Mouse (Mus musculus) embryonic fibroblast, embryonic 13.5 days (primary cell): ENCODE results near the gene Strip1. TPM values are rescaled to one million over a fixed set of nuclear protein-coding genes. Genes with fewer than 3 reads are reported as not detected.
"Not testable (repeated sequence)": the region's sequence is repeated elsewhere in the genome, so short reads cannot be mapped to it uniquely, and the experiment has no call there.

Experiments
- H3K27ac ChIP-seq: 2 replicates; pipeline ENCODE4 v1.5.1; 2012; ENCODE audit warnings: low read length, control low read depth, inconsistent platforms; ENCODE audit not compliant: insufficient read depth
- H3K4me1 ChIP-seq: 2 replicates; pipeline ENCODE4 v1.6.1; 2011; ENCODE audit warnings: low read length; ENCODE audit not compliant: control insufficient read depth, insufficient read depth
- H3K4me3 ChIP-seq: 2 replicates; pipeline ENCODE4 v1.5.1; 2011; ENCODE audit warnings: mild to moderate bottlenecking, control low read depth, low read length; ENCODE audit not compliant: insufficient read depth
- CTCF ChIP-seq: IDR thresholded peaks from 2 replicates; pipeline ENCODE4 v1.5.1; 2011; ENCODE audit warnings: mild to moderate bottlenecking, control low read depth, low read length, moderate library complexity, borderline replicate concordance; ENCODE audit not compliant: insufficient read depth
- POLR2A ChIP-seq: IDR thresholded peaks from 2 replicates; pipeline ENCODE4 v1.6.1; 2011; ENCODE audit warnings: low read depth, mild to moderate bottlenecking, control low read depth, low read length, moderate library complexity
- polyA plus RNA-seq: library from polyadenylated mRNA; stranded (reverse); fragments of >200 nt; gene quantifications from 2 replicates; pipeline ENCODE4 v1.2.4, GENCODE M21; 2011; ENCODE audit warnings: low read depth; ENCODE audit not compliant: missing spikeins, insufficient read length

Gene Strip1
- polyA plus RNA-seq, 1 experiment = 41.7 TPM

DNA sequence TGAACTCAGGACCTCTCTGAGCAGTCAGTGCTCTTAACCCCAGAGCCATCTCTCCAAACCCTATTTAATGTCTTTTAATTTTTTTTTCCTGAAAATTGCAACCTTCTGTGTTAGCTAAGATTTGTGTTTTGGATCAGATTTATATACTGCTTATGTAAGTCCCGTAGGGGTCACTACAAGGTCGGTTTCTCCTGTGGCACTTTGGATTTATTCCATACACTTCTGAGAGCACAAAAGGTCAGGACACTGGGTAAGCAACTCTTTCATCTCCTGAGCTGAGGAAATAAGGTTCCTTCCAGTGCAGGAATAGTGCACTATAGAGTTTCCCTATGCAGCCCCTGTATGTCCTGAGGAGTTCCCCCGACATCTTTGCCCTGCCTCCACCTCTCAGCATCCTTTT is 24.0 kb upstream of the Strip1 start:
- no peak overlapping the region for H3K27ac ChIP-seq
- H3K4me3 ChIP-seq = no peak overlapping the region
- TF ChIP-seq CTCF (no peak), POLR2A (no peak)
- H3K4me1 ChIP-seq = no peaks in the 10 kb centered on the region

DNA sequence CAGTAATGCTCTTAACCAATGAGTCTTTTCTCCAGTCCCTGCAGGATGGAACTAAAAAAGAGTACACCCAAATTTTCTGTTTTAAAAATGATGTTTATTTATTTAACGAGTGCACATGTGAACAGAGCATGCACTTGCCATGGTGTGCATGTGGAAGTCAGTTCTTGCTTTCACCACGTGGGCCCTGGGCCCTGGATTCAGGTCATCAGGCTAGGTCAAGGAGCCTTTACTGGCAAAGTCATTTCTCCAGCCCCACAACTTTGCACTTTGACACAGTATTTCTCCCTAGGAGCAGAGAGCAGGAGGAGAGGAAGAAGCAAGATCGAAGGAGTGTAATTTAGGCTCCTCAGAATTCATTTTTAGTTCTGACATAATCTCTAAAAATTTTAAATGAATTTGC is 23.4 kb upstream of the Strip1 start:
- TF ChIP-seq CTCF = no peak
- no peak for TF ChIP-seq POLR2A
- H3K27ac ChIP-seq = no peak overlapping the region
- no peak overlapping the region for H3K4me3 ChIP-seq
- no peaks in the 10 kb centered on the region for H3K4me1 ChIP-seq

DNA sequence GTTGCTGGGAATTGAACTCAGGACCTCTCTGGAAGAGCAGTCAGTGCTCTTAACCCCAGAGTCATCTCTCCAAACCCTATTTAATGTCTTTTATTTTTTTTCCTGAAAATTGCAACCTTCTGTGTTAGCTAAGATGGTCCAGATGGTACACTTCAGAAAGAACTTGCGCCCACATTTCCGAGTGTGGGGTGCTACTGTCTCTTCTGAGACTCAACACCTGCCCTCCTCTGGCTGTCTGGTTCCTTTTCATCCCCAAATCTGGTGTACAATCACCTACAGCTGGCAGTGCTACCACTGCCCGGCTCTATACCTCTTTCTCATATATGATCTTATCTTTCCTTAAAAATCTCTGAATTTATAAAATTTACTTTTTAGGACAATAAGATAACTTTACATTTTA is 21.5 kb upstream of the Strip1 start:
- no peak for TF ChIP-seq POLR2A
- no peak for TF ChIP-seq CTCF
- Histone ChIP-seq H3K27ac (no peak overlapping the region), H3K4me3 (no peak overlapping the region)

DNA sequence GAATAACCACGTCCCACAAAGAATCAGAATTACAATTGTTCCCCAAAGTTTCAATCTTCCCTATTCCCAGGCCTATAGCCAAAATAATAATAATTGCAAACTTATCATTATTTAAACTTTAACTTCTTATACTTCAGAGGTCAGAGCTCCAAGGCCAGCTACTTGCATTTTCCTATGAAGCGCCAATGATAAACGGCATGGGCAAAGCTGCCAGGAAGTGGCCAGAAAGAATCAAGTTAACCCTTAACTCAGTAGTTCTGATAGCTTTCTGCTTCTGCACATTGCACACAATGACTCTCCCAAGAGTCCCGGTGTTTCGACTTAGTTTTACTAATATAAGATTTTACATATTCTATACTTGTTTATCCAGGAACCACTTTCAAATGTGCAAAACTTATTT is 18.8 kb upstream of the Strip1 start:
- H3K4me1 ChIP-seq, H3K4me3 ChIP-seq, H3K27ac ChIP-seq: not testable (repeated sequence)

More for the DNA sequence above, 21.5 kb upstream of the Strip1 start:
- no peaks in the 10 kb centered on the region for H3K4me1 ChIP-seq

DNA sequence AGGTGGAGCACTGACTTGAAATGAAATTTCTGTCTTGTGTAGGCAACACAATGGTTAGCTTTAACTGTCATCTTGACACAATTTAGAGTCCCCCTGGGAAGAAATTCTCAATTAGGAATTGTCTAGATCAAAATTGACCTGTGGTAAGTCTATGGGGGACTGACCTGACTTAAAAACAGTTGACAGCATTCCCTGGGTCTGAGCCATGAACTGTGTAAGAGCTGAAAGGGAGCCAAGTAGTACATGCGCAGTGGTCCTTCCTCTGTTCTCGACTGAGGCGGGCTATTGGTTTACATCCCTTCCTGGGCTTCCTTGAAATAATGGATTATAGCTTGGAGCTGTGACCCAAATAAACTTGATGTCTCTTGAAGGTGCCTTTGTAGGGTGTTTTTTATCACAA is 15.5 kb upstream of the Strip1 start:
- TF ChIP-seq CTCF = no peak

DNA sequence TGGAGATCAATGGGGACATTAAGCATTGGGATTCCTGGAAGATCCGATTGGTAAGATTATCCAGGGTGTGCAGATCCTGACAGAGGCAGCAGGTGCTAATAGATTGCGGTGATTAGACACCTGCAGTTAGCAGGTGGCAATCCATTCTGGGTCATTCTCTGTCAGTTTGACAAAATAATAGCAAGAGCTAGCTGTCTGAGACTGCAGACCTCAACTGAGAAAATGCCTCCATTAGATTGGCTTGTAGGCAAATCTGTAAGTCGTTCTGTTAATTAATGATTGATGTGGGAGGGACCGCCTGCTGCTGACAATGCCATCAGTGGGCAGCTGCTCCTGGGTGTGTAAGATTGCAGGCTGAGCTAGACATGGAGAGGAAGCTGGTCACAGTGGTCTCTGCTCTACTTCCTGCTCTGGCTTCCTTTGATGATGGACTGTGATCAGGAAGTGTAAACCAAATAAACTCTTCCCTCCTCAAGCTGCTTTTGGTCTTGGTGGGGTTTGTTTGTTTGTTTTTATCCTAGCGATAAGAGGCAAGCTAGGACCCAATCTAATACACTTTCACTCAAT is 6.2 kb upstream of the Strip1 start:
- Histone ChIP-seq H3K4me3 (no peak overlapping the region), H3K27ac (no peak overlapping the region), H3K4me1 (no peaks in the 10 kb centered on the region)
- no peak for TF ChIP-seq CTCF
- TF ChIP-seq POLR2A = no peak

More for the DNA sequence above, 15.5 kb upstream of the Strip1 start:
- H3K4me3 ChIP-seq = no peak overlapping the region
- no peak overlapping the region for H3K27ac ChIP-seq
- no peaks in the 10 kb centered on the region for H3K4me1 ChIP-seq

DNA sequence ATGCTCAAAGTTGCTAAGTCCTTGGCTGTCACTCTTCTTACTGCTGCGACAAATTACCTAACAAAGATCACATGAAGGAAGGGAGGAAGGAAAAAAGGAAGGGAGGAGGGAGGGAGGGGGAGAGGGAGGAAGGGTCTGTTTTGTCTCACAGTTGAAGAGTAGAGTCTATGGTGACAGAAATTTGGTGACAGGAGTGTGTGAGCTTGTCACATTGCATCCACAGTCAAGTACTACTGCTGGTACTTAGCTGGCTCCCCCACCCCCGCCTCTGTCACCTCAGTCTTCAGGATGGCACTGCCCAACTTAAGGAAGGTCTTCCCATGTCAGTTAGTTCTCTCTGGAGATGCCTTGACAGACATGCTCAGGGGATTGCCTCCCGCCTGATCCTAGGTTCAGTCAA is 4.7 kb upstream of the Strip1 start:
- Histone ChIP-seq H3K4me1 (no peaks in the 10 kb centered on the region), H3K4me3 (no peak overlapping the region), H3K27ac (no peak overlapping the region)
- TF ChIP-seq POLR2A (no peak), CTCF (no peak)

DNA sequence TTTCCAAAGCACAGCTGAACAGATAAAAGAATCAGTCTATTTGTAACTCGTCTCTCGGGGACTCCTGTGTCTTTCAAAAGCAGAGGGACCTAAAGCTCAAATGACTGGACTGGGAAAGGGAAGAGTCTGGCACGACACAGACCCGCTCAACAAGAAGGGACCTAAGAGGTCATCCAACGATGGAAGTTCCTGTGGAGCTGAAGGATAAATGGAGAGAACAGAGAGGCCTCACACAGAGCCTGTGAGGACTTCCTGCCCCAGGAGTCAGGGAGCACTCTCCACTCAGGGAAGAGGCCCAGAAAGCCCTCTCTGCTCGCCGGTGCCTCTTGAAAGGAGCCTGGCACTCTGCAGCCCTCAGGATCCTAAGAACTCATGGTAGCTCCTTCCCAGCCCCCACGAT is 4.3 kb upstream of the Strip1 start:
- Histone ChIP-seq H3K4me3 (no peak overlapping the region), H3K27ac (no peak overlapping the region), H3K4me1 (no peaks in the 10 kb centered on the region)
- TF ChIP-seq CTCF = no peak
- TF ChIP-seq POLR2A = no peak

DNA sequence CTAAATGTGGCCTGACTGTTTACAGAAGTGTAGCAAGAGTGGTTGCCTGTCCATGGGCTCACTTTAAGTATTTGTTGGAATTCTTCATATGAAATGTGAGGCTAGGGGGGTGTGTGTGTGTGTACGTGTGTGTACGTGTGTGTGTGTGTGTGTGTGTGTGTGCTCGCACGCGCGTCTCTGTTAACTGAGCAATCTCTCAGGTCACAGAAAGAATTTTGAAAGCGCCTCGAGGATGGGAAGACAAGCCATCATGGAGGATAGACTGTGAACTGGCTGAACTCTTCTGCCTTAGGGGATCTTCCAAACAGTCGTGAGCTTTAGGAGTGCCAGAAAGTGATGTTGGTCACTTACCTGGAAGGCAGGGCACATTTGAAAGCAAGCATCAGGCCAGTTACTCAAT is 2.4 kb upstream of the Strip1 start:
- TF ChIP-seq POLR2A = no peak
- no peak for TF ChIP-seq CTCF
- Histone ChIP-seq H3K4me1 (no peaks in the 10 kb centered on the region), H3K4me3 (no peak overlapping the region), H3K27ac (no peak overlapping the region)

DNA sequence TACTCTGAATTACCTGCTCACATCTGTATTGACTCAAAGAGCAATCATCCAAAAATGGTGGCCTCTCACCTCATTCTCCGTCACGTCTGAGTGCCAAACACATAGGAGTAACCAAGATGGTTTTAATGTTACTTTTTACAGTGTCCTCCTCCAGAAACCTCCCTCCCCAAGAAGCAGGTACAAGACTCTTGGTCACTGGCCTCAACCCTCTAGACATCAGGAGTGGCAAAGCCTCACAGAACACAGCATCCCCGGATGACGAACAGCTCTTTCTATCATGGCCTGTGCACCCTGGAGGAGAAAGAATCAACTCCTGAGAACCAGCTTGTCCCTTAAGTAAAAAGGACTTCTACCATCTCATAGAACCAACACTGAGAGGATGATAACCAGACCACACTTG is 1.3 kb upstream of the Strip1 start:
- no peaks in the 10 kb centered on the region for H3K4me1 ChIP-seq
- H3K27ac ChIP-seq = no peak overlapping the region
- no peak for TF ChIP-seq CTCF
- H3K4me3 ChIP-seq = no peak overlapping the region

DNA sequence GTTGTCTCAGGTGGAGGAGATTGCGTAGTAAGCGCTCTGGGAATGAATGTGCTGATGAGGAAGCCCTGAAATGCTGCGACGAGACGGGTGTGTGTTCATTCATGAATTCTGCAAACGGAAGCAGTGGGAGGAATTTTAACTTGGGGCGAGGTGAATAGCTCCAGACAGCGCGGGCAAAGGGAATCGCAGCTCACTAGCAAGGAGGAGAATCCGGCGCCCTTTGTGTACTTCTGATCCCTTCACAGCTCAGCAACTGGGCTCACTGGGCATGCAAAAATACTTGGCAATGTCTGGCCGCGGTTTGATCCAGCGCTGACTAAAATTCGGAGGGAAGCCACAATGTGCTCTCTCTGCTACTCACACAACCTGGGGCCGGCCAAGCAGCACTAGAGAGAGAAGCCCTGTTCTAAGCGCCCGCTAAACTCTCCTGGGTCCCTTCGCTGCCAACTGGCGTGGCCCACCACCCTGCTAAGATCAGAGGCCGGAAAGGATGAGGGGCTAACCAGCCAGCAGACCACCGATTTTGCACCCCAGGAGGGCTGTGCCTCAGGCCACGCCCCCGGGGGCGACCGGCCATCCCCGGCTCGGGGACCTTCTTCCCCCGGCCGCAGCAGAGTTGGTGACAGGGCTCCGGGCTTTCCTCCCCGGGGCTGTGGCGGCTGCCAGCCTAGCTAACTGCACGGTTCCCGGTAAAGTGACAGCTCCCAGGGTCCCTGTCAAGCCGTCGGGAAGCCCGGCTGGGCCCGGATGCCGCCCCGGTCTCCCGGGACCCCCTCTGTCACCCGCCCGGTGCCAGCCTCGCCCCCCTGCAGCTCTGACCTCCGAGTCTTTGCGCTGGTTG is 592 bp downstream of the Strip1 start, which contains the start of gene Gm10961:
Gm10961 (plus strand) TSS at position 641 of the 841 bp plus-strand sequence.
- 0 out of 2 replicates have a peak, but pooled peaks cover 2% of the 10 kb centered on the region for H3K4me1 ChIP-seq
- peak within 1 kb of the TSS; percentile 91 for H3K4me3 ChIP-seq
- TF ChIP-seq CTCF = no peak
- TF ChIP-seq POLR2A = no peak

More for the DNA sequence above, 592 bp downstream of the Strip1 start, which contains the start of gene Gm10961:
- peak within 1 kb of the TSS; percentile 74 for H3K27ac ChIP-seq
